Mouse (Mus musculus): ENCODE data around the gene Itpk1.

GRCm38 (mm10) chr12:102587106-102587505 lies 117.6 kb downstream of the Itpk1 start:
- TF ChIP-seq POLR2A (IDR thresholded peaks at IDR 0.05; ENCODE audit: low read depth, low read length) (no peak), CTCF (IDR thresholded peaks at IDR 0.05; ENCODE audit: extremely low read depth, insufficient read length, insufficient replicate concordance, low read depth, low read length) (no peak)

All from small intestine, adult 2 months (tissue).